Mouse (Mus musculus): ENCODE measurements around the gene Ajm1.

DNA sequence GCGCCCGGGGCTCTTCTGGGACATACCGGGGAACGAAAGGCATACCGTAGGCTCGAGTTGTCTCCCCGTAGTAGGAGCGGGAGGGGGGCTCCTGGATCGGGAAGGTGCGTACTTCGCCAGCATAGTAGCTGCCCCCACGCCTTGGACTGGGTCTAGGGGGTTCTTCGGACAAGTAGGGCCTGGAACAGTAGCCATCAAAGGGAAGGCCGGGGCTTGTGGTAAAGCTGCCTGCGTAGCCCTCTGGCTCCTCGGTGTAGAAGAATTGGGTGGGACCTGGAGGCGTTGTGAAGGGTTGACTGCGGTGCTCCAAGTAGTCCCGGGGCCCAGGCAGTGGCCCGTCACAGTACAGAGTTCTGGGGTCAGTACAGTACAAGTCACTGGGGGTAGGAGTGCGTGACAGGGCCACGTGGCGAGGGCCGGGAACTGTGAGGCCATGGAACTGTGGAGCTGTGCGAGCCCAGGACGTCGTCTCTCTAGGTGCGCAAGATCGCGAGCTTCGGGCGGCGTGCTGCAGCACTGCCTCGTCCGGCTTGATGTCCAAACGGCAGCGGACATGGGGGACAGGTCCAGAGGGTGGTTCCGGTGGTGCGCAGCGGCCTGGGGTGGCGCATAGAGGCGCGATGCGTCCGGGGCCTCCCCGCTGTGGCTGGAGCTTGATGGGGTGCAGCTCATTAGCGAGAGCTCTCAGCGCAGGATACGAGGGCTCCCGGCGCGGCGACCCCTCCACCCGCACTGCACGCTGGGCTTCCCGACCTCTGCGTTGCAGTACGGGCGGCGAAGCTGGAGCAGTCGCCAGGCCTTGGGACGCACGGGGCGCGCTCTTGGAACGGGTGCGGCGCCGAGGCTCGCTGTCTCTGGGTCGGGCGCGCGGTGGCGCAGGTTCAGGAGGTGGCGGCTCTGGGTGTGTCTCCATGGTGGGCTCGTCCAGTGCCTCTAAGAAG lies 2.5 kb downstream of the Ajm1 start:
- TF ChIP-seq CTCF (IDR thresholded peaks at IDR 0.05; ENCODE audit: low read depth) (no peak), EP300 (IDR thresholded peaks at IDR 0.05; ENCODE audit: low read depth) (no peak)
